Mouse (Mus musculus): ENCODE data around the gene Adcyap1r1.
A peak's percentile ranks its signal among the peaks of the same experiment; 100 is the strongest.

Adcyap1r1 gene

DNA sequence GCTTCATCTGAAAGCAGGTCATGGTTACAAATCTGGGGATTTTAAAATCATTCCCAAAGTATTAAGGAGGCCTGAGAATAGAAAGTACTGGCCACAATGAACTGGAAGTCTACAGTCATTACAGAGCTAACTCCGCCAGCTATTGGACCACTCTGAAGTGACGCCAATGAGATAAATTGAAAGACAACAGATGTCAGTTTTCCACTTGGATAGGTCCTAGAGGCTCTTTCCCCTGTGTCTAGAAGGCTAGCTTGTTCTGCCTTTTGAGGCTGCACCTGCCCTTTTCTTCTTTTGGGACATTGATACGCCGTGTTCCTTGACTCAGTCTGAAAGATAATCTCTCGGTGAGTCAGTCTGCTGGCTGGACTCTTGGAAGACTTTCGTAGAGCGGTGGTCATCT is 50.5 kb downstream of the Adcyap1r1 start:
- no peak for DNase-seq

DNA sequence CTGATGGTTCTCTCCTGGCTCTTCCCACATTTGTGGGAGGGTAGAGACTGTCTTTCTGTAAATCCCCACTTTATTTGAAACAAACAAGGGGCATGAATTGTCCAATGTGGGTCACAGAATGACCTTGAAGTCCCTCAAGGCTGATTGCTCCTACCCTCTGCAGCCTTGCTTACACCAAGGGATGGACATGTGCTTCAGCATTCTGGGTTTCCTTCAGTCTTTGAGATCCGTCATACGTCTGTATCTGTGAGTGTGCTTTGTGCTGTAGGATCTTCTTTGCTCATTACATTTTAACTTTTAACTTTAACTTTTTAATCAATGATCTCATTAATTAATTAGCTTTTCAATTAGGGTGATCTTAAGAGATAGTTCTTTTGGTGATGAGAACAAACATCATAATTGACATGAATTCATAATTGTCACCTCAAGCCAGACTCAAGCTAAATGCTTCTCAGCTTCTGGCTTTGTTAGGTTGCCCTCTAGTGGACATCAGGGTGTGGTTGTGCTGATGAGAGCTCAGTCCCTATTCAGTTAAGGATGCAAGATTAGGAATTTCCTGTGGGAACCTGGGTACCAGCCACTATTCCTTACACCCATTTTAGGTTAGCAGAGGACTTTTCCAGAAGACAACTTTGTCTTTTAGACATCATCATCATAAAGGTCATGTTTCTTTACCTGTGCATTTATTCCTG is 53.2 kb downstream of the Adcyap1r1 start:
- peak; percentile 62 for DNase-seq

GRCm38 (mm10) chr6:55506519-55506918 is 54.7 kb downstream of the Adcyap1r1 start:
- no peak for DNase-seq

DNA sequence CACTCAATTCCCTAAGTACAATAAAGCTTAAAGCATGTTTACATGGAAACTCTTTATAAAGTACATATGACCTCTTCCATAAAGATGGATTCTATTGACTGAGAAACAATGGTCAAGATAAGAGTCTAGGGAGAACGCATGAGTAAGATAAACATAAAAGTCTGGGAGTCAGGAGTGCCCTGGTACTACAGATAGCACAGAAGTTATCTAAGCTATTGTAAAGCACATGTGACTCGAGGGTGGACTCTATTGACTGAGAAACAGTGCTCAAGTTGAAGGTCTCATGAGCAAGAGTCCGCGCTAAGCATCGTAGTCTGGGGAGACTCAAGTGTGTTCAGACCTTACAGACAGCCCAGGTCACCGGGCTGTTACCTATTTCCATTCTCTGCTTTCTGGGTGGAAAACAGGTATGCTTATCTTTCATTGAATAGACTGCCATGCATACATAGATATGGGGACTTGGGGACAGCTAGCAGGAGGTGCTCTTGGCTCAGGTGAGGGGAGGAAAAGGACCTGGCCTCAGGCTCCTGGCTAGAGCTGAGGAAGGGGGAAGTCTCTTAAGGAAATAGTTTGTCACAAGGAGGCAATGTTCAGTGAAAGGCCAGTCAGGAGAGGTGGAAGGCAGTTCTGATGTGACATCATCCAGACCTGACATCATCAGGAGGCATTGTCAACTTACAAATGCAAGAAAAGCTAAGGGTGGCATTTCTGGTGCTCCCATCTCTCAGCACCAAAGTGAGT is 57.5 kb downstream of the Adcyap1r1 start:
- no peak for DNase-seq

- DNase-seq: peak; percentile 66
Observed at GRCm38 (mm10) chr6:55511212-55512065, 59.7 kb downstream of the Adcyap1r1 start.

GRCm38 (mm10) chr6:55512066-55512703 is 60.4 kb downstream of the Adcyap1r1 start:
- DNase-seq: no peak

- no peak for DNase-seq
Observed at GRCm38 (mm10) chr6:55513477-55513876, 61.7 kb downstream of the Adcyap1r1 start.

DNA sequence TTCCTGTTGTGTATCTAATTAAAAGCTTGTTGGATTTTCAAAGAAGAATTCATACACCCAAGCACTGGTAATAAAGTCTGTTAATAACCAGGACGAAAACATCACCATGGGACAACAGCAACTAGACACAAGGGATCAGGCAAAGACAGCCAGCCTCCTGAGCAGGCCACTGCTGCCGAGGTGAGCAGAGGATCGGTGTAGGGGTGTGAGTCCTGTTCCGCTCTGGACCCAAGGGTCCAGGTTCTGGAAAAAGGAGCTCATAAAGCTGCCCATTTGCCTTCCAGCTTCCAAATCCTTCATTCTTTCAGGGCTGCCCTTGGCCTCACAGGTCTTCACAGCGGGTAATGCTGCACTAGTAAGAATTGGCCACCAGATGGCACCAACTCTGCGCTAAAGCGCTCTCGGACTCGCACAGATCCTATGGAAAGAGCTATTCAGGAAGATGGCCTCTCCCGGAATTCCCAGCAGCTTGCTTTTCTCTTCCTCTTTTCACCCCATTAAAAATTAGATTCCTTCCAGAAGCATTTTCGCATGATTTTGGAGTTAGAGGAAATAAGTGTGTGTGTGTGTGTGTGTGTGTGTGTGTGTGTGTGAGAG is 67.9 kb downstream of the Adcyap1r1 start:
- DNase-seq: peak; percentile 77

- DNase-seq: peak; percentile 23
Observed at GRCm38 (mm10) chr6:55520237-55521095, 68.7 kb downstream of the Adcyap1r1 start.

DNA sequence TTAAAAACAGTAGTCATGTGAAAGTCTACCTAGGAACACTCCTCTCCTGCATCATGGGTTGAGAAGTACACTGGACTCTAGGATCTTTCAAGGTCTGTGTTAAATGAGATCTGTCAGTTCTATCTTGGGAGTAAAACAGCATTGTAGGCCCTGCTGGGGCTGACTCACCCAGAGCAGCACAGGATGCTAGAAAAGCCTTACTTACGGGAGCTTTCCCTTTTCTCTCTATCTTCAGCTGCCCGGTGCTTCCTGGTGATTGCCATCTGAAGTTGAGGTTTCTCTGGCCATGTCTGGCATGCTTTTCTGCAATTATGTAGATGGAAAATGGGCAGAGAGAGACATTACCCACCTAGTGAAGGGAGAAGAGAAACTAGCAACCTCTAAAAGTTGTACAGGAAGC is 84.7 kb downstream of the Adcyap1r1 start:
- DNase-seq: no peak

GRCm38 (mm10) chr6:55539196-55539595 is 87.4 kb downstream of the Adcyap1r1 start:
- DNase-seq: no peak

DNA sequence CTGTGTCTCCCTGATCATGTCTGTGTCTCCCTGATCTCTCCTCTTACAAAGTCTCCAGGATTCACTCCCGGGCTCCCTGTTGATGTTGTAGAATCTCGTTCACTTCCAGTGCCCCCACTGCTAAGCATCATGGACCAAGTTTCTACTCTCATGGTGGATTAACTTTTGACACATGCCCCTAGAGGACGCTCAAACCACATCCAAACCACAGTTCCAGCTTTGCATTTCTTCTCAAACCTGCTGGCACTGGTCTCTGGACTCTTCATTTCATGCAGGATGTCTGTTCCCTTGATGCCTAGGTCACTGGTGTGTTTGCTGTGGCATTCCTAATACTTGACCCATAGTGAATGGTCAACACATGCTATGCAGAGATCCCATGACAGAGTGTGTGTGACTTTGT is 90.6 kb downstream of the Adcyap1r1 start:
- no peak for DNase-seq

GRCm38 (mm10) chr6:55543345-55543744 is 91.6 kb downstream of the Adcyap1r1 start:
- no peak for DNase-seq

DNA sequence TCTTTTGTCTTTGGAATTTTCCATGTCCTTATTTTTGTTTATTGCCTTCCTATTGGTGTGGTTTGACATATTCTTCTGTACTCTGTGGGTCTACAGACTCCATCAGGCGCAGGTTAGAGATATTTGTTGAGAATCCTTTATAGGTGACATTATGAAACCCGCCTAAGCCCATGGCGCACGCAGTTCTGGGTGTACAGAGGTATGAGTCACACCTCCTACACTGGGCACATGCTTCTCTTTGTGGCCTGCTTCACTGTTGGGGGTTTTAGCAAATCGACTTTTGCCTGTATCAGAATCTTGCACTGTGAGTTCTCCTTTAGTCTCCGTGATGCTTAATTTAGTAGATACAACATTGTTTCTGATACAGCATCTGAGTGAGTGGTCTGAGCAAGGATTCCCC is 97.4 kb downstream of the Adcyap1r1 start:
- no peak for DNase-seq

DNA sequence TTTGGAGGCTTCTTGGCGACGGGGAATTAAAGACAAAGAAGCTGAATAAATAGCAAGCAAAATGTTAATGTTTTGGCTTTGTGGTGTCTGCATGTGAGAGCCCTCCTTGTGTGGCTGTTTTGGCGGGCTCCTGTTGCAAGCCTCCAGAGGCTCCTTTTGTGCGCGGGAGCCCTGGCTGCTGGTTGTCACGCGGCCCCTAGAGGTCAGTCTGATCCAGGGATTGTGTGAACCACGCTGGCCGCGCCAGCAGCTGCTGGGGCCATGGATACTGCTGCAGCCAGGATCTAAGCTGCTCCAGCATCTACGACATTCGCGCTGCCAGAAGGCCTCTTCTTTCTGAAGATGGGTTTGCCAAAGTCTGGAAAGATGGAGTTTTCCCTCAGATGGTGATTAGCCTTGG is 99.1 kb downstream of the Adcyap1r1 start:
- peak; percentile 5 for DNase-seq

Data from kidney, adult 9 months (tissue).